Mouse (Mus musculus) cerebellum, adult 8-10 months (tissue): ENCODE measurements around the gene Stk36.

ENCODE experiments used
- DNase-seq: peaks from one replicate; pipeline ENCODE4 v3.0.0; 2022

Gene Stk36

GRCm38 (mm10) chr1:74672731-74673130 is 71.5 kb downstream of the Stk36 start:
- no peak for DNase-seq

GRCm38 (mm10) chr1:74676863-74677262 is 75.6 kb downstream of the Stk36 start:
- DNase-seq: no peak

GRCm38 (mm10) chr1:74677843-74678242 is 76.6 kb downstream of the Stk36 start:
- DNase-seq: no peak
